Mouse (Mus musculus): ENCODE results near the gene Uso1. TPM values are rescaled to one million over a fixed set of nuclear protein-coding genes. Genes with fewer than 3 reads are reported as not detected.

Uso1 gene
- polyA plus RNA-seq, 1 experiment from 2014 or later = 61.5 TPM

DNA sequence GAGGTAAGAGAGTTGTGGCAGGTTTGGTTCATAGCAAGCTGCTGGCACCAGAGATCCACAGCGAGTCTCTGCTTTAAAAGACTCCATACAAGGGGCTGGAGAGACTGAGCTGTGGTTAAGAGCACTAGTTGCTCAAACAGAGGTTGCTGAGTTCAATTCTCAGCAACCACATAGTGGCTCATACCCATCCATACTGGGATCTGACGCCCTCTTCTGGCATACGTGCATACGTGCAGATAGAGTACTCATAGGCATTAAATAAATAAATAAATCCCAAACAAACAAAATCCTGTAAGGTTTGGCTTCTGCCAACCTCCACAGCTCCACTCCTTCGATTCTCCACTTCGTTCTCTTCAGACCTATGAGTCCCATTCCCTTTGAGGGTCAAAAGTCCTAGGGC is 114.3 kb downstream of the Uso1 start:
- Histone ChIP-seq H3K4me3 (ENCODE audit: low read depth, low read length) (no peak overlapping the region), H3K4me2 (replicated peaks; ENCODE audit: low read depth) (no peak overlapping the region), H3K9me3 (ENCODE audit: control insufficient read depth) (no peaks in the 10 kb centered on the region), H3K4me1 (replicated peaks; ENCODE audit: control insufficient read depth, insufficient read depth, low read length) (no peaks in the 10 kb centered on the region), H3K9ac (ENCODE audit: low read depth, low read length) (no peak overlapping the region), H3K27me3 (replicated peaks; ENCODE audit: control insufficient read depth, insufficient read depth, low read length) (no peaks in the 10 kb centered on the region), H3K27ac (ENCODE audit: low read depth, low read length) (no peak overlapping the region), H3K36me3 (ENCODE audit: control insufficient read depth, insufficient read depth) (no peaks in the 10 kb centered on the region)
- no peak for ATAC-seq
- no peak for TF ChIP-seq CTCF (IDR thresholded peaks at IDR 0.05; ENCODE audit: low read depth)
- 91% methylated on average over 6 of the region's 6 CpGs for WGBS

Other genes starting within 250 kb of the Uso1 start
- 63.7 and 73.0 TPM in 2 replicates for gene Rchy1, start 174.9 kb upstream of the Uso1 start, polyA plus RNA-seq (2015; fragmentation: Nextera tagmentation; extraction: Ambion mirVana)
- gene Odaph, start 150.5 kb upstream of the Uso1 start, polyA plus RNA-seq (2015; fragmentation: Nextera tagmentation; extraction: Ambion mirVana) = not detected in 2 replicates
- 3.2 and 3.3 TPM in 2 replicates for gene Cdkl2, start 94.1 kb upstream of the Uso1 start, polyA plus RNA-seq (2015; fragmentation: Nextera tagmentation; extraction: Ambion mirVana)
- gene G3bp2, start 54.2 kb upstream of the Uso1 start, polyA plus RNA-seq (2015; fragmentation: Nextera tagmentation; extraction: Ambion mirVana) = 121 and 132 TPM in 2 replicates
- gene U90926, start 77.5 kb downstream of the Uso1 start, polyA plus RNA-seq (2015; fragmentation: Nextera tagmentation; extraction: Ambion mirVana) = not detected in 2 replicates
- 0.16 and 0.27 TPM in 2 replicates for gene Ppef2, start 118.3 kb downstream of the Uso1 start, polyA plus RNA-seq (2015; fragmentation: Nextera tagmentation; extraction: Ambion mirVana)
- 19.8 and 22.4 TPM in 2 replicates for gene Naaa, start 140.2 kb downstream of the Uso1 start, polyA plus RNA-seq (2015; fragmentation: Nextera tagmentation; extraction: Ambion mirVana)
- 15.8 and 17.3 TPM in 2 replicates for gene Sdad1, start 172.5 kb downstream of the Uso1 start, polyA plus RNA-seq (2015; fragmentation: Nextera tagmentation; extraction: Ambion mirVana)
- 0.05 and 0.18 TPM in 2 replicates for gene Cxcl9, start 190.1 kb downstream of the Uso1 start, polyA plus RNA-seq (2015; fragmentation: Nextera tagmentation; extraction: Ambion mirVana)
- 12.7 and 13.5 TPM in 2 replicates for gene Art3, start 193.9 kb downstream of the Uso1 start, polyA plus RNA-seq (2015; fragmentation: Nextera tagmentation; extraction: Ambion mirVana)
- 2.0 and 2.2 TPM in 2 replicates for gene Cxcl10, start 211.0 kb downstream of the Uso1 start, polyA plus RNA-seq (2015; fragmentation: Nextera tagmentation; extraction: Ambion mirVana)